Mouse (Mus musculus): Measurements from ENCODE around the gene Ugt1a6a.

- TF ChIP-seq CTCF (conservative IDR thresholded peaks at IDR 0.05; ENCODE audit: insufficient read depth, insufficient read length, low read depth, low read length): no peak
- TF ChIP-seq POLR2A (IDR thresholded peaks at IDR 0.05; ENCODE audit: low read depth, low read length): no peak
These were observed 118.9 kb downstream of the Ugt1a6a start for GRCm38 (mm10) chr1:88253540-88253939.

All from kidney, adult 2 months (tissue).